Mouse (Mus musculus) yolk sac, embryonic 10.5 days (tissue): ENCODE results near the gene Olfr1507.

Source experiments
- DNase-seq: peaks from one replicate; pipeline ENCODE4 v3.0.0-alpha.2; 2017; ENCODE audit warnings: low spot score

Gene Olfr1507

DNA sequence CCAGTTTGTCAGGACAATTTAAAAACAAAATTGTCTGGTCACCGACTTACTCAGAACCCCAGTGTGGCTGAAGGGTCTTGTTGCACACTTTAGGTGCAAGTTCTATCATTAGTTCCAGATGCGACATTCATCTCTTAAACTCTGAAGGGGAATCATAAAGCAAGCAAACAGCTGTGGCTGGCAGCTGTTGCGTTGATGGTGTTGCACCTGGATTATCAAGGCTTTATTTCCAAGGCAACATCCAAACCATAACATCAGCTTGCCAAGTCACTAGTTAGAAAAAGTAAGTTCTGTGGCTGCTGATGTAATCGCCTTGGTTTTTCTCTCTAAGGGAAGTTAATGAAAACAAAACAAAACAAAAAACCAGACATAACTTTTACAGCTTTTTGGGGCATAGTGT lies at the start of gene Olfr1507:
Gene Olfr1507, minus strand, starts transcription at position 234 of the 400 bp plus-strand sequence.
- DNase-seq, result no peak

DNA sequence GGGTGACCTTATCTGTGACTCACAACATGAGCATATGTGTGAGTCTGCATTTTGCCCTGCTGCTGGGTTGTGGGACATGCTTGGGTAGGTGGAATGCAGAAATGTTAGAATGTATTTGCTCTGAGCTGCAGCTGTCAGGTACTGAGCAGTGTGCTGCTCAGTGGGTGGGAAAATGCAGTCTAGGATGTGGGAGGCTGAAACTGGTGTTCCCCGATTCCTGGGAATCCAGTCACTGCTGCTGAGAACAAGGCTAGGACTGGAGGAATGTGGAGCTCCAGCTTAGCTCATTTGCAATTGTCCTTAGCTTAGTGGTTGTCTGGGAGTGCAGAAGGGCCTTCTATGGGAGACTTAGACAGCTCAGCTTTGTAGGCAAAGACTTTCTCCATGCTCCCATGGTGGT lies 37.8 kb upstream of the Olfr1507 start:
- DNase-seq, result no peak

DNA sequence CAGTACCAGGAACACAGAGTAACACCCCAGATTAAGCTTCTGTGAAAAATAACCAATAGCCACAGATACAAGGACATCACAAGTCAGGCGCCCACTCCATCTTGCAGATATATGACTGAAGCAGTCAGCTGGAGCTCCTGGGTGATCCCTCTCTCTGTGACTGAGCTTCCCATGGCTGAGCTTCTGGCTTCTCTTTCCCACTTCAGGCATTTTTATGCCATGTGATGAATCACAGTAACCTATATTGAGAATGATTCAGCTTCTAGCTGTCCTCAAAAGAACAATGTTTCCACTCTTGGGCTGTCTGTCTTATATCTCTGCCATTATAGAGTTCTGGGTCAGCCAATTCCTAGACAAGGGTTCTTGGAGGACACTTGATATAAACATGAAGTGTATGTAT lies 29.4 kb upstream of the Olfr1507 start:
- DNase-seq, result no peak

DNA sequence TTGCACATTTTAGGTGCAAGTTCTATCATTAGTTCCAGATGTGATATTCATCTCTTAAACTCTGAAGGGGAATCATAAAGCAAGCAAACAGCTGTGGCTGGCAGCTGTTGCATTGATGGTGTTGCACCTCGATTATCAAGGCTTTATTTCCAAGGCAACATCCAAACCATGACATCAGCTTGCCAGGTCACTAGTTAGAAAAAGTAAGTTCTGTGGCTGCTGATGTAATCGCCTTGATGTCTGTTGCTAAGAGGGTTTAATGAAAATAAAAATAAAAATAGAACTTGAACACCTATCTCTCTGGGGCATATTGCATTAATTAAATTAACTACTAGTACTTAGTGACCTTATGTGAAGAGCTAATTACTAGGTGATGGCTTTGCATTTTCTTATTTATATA lies 28.2 kb downstream of the Olfr1507 start, which contains the start of gene Olfr1508:
Gene Olfr1508, minus strand, starts transcription at position 101 of the 400 bp plus-strand sequence.
- no peak for DNase-seq

DNA sequence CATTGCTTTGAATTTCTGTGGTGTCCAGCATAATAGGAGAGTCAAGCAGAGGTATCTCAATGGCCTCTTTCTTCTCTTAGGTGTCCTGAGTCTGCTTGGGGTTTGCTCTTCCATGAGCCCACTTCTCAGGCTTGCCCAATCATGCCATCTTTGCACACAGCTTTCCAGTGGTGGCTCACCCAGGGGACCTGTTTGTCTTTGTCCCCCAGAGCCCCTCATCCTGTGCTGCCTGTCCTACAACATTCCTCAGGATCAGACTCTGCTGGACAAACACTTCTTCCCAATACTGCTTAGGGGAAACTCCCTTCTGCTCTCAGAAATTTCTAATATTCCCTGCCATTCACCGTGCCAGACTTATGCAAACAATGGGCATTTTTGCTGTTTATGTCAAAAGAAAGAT lies 29.8 kb downstream of the Olfr1507 start:
- no peak for DNase-seq

DNA sequence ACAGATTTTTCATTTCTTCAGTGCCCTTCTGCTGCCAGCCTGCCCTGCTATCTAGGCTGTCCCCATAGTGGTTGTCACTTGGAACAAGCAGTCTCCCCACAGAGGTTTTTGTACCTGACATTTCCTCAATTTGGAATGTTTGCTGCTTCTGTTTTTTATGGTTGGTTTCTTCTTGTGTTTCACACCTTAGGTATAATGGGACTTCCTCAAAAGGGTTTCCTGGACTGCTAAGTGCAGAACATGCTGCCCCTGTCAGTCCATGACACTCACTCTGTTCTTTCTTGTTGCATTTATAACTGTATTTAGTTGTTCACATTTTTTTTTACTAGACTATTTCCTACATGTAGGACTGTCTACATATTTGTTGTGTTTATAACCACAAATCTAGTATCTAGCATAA lies 33.6 kb downstream of the Olfr1507 start:
- DNase-seq, result no peak

DNA sequence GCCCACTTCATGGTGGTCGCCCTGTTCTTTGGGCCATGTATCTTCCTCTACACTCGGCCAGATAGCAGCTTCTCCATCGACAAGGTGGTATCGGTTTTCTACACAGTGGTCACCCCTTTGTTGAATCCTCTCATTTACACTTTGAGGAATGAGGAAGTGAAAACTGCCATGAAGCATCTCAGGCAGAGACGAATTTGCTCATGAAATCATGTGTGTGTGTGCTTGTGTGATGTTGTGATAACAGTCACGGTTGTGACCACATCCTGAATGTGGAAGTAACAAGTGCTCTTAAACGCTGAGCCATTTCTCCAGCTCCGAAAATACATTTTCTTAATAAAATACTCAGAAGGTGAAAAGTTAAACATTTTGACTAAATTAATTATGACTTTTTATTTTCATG lies 44.4 kb downstream of the Olfr1507 start:
- no peak for DNase-seq

DNA sequence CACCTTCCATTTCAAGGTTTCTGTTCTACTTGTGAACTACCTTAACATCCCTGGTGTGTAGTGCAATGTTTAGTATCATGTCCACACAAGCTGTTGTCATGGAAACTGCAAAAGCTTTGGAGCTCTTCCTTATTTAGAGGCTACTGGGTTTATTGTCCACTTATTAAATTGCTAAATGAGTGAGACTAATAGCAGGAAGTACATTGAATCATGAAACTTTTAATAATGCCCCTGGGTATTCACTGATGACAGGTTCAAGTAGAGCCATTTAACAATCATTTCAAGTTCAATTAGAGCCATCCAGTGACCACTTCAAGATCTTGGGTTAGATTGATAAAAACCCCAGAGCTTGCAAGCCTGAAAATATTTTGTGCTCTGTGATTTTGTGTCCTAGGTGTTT lies 52.9 kb downstream of the Olfr1507 start, which contains the start of gene Olfr1509:
Gene Olfr1509, plus strand, starts transcription at position 301 of the 400 bp plus-strand sequence.
- no peak for DNase-seq
